Mouse (Mus musculus) neural tube, embryonic 15.5 days (tissue): ENCODE results near the gene Sgcg. TPM values are rescaled to one million over a fixed set of nuclear protein-coding genes. Genes with fewer than 3 reads are reported as not detected.
A peak's percentile ranks its signal among the peaks of the same experiment; 100 is the strongest.

Source experiments
- ATAC-seq: fragments of 200-750 bp; cut with Nextera tagmentation; 2 replicates; pipeline ENCODE4 v1.8.0; 2017; ENCODE audit warnings: mild to moderate bottlenecking, moderate TSS enrichment, moderate library complexity; ENCODE audit not compliant: low FRiP score
- H3K27ac ChIP-seq: fragments of 300-500 bp; sonication (generic); replicated peaks from 2 replicates; pipeline ENCODE4 v1.5.1; 2015; ENCODE audit warnings: mild to moderate bottlenecking, inconsistent platforms
- H3K27me3 ChIP-seq: fragments of 300-500 bp; sonication (generic); replicated peaks from 2 replicates; pipeline ENCODE4 v1.6.1; 2015; ENCODE audit warnings: inconsistent platforms
- H3K36me3 ChIP-seq: fragments of 300-500 bp; sonication (generic); 2 replicates; pipeline ENCODE4 v1.6.1; 2015; ENCODE audit warnings: inconsistent platforms
- H3K4me1 ChIP-seq: fragments of 300-500 bp; sonication (generic); 2 replicates; pipeline ENCODE4 v1.6.1; 2015; ENCODE audit warnings: inconsistent platforms
- H3K4me2 ChIP-seq: fragments of 300-500 bp; sonication (generic); 2 replicates; pipeline ENCODE4 v1.6.1; 2015; ENCODE audit warnings: inconsistent platforms, mild to moderate bottlenecking, moderate library complexity
- H3K4me3 ChIP-seq: fragments of 300-500 bp; sonication (generic); replicated peaks from 2 replicates; pipeline ENCODE4 v1.5.1; 2015; ENCODE audit warnings: mild to moderate bottlenecking, inconsistent platforms
- H3K9ac ChIP-seq: fragments of 300-500 bp; sonication (generic); replicated peaks from 2 replicates; pipeline ENCODE4 v1.6.1; 2015; ENCODE audit warnings: mild to moderate bottlenecking, inconsistent platforms
- H3K9me3 ChIP-seq: fragments of 300-500 bp; sonication (generic); replicated peaks from 2 replicates; pipeline ENCODE4 v1.6.1; 2016; ENCODE audit warnings: inconsistent platforms
- WGBS: fragments of 180-500 bp; shearing (Covaris S2); methylation state at CpG from one replicate; pipeline ENCODE4 v1.1.7; 2015; ENCODE audit warnings: mixed read lengths; 5-methylcytosine and 5-hydroxymethylcytosine counted together
- polyA plus RNA-seq: library from polyadenylated mRNA; unstranded; fragments of >200 nt; fragmentation: Nextera tagmentation; extraction: Ambion mirVana; gene quantifications from 2 replicates; pipeline ENCODE4 v1.2.1, GENCODE M21; 2015

Gene Sgcg
- polyA plus RNA-seq, 1 experiment from 2014 or later: 1.0 TPM

- peak overlapping the region; percentile 95 for H3K27ac ChIP-seq
- under 1% methylated on average over 47 of the region's 52 CpGs for WGBS
- H3K36me3 ChIP-seq: no peaks in the 10 kb centered on the region
- peak overlapping the region; percentile 68 for H3K4me2 ChIP-seq
- peak overlapping the region; percentile 91 for H3K4me3 ChIP-seq
- no peaks in the 10 kb centered on the region for H3K9me3 ChIP-seq
- peak; percentile 99 for ATAC-seq
- H3K4me1 ChIP-seq: peaks cover 28% of the 10 kb centered on the region
- H3K27me3 ChIP-seq: no peaks in the 10 kb centered on the region
- peak overlapping the region; percentile 85 for H3K9ac ChIP-seq
Observed at GRCm38 (mm10) chr14:61172548-61173158, 85.6 kb downstream of the Sgcg start.

DNA sequence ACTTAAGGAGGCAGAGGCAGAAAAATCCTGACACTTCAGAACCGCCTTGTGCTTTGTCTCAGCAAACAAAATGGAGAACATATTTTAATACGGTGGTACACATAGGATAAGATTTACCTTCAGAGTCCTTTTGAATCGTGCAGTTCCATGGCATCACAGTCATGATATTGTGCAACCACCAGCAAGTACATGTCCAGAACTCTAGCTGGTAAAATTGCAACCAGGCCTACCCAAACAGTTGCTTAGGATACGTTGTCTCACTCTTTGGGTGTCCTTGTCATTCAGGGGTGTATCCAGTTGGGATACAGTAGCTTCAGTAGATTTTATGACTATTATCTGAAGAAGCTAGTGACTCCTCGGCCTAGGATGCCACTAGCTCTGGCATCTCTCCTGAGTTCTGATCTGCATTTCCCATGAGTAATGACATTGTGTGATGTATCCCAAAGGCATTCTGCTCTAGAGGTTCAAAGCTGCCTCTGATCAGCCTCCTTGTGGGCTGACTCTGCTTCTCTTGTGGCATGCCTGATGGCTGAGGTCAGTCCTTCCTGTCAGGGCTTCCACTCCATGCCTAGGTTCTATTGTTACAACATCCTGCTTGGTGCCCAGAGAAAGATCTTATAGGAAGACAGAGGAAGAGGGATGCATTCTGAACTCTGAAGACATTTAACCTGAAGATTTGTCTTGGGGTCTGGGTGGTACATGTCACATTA is 86.9 kb downstream of the Sgcg start:
- Histone ChIP-seq H3K27me3 (no peaks in the 10 kb centered on the region), H3K9me3 (no peaks in the 10 kb centered on the region), H3K4me2 (no peak overlapping the region), H3K4me1 (peaks cover 27% of the 10 kb centered on the region), H3K27ac (no peak overlapping the region), H3K36me3 (no peaks in the 10 kb centered on the region), H3K9ac (no peak overlapping the region), H3K4me3 (no peak overlapping the region)
- ATAC-seq: no peak
- 89% methylated on average over 5 of the region's 5 CpGs for WGBS

Other genes starting within 250 kb of the Sgcg start
- gene Tnfrsf19, start 212.0 kb downstream of the Sgcg start, polyA plus RNA-seq: 28.8 and 30.3 TPM in 2 replicates
- 7.5 and 8.0 TPM in 2 replicates for gene Sacs, start 120.0 kb downstream of the Sgcg start, polyA plus RNA-seq
- 0.77 and 1.3 TPM in 2 replicates for gene Arl11, start 51.3 kb upstream of the Sgcg start, polyA plus RNA-seq
- gene Ebpl, start 101.9 kb upstream of the Sgcg start, polyA plus RNA-seq: 12.0 and 12.8 TPM in 2 replicates
- 61.1 and 62.2 TPM in 2 replicates for gene Kpna3, start 181.4 kb upstream of the Sgcg start, polyA plus RNA-seq